Mouse (Mus musculus): ENCODE data around the gene Col25a1. TPM values are rescaled to one million over a fixed set of nuclear protein-coding genes. Genes with fewer than 3 reads are reported as not detected.

Gene Col25a1
- polyA plus RNA-seq, 1 experiment from 2014 or later, result 6.3 TPM

- no peak overlapping the region for H3K9ac ChIP-seq
- WGBS, result 87% methylated on average over 14 of the region's 14 CpGs
- no peak for ATAC-seq (ENCODE audit: low FRiP score)
- H3K4me3 ChIP-seq (replicated peaks; ENCODE audit: low read length), result no peak overlapping the region
- H3K9me3 ChIP-seq (ENCODE audit: control insufficient read depth, low read length), result no peaks in the 10 kb centered on the region
- DNase-seq (ENCODE audit: low spot score), result no peak
- H3K4me1 ChIP-seq (replicated peaks; ENCODE audit: control insufficient read depth, insufficient read depth, low read length), result no peaks in the 10 kb centered on the region
- H3K4me2 ChIP-seq (replicated peaks), result no peak overlapping the region
- no peak overlapping the region for H3K27ac ChIP-seq
- H3K36me3 ChIP-seq (replicated peaks; ENCODE audit: control insufficient read depth, insufficient read depth), result no peaks in the 10 kb centered on the region
- no peaks in the 10 kb centered on the region for H3K27me3 ChIP-seq (ENCODE audit: control insufficient read depth, insufficient read depth, low read length)
Observed at GRCm38 (mm10) chr3:130389261-130389975, 258.1 kb downstream of the Col25a1 start.

GRCm38 (mm10) chr3:130396636-130397035 lies 265.3 kb downstream of the Col25a1 start:
- H3K27ac ChIP-seq, result no peak overlapping the region
- H3K9me3 ChIP-seq (ENCODE audit: control insufficient read depth, low read length), result no peaks in the 10 kb centered on the region
- DNase-seq (ENCODE audit: low spot score) (no peak), ATAC-seq (ENCODE audit: low FRiP score) (no peak)
- H3K4me3 ChIP-seq (replicated peaks; ENCODE audit: low read length), result no peak overlapping the region
- no peak overlapping the region for H3K4me2 ChIP-seq (replicated peaks)
- 0 out of 2 replicates have a peak, but pooled peaks cover 8% of the 10 kb centered on the region for H3K4me1 ChIP-seq (replicated peaks; ENCODE audit: control insufficient read depth, insufficient read depth, low read length)
- no peak overlapping the region for H3K9ac ChIP-seq
- H3K27me3 ChIP-seq (ENCODE audit: control insufficient read depth, insufficient read depth, low read length), result no peaks in the 10 kb centered on the region
- H3K36me3 ChIP-seq (replicated peaks; ENCODE audit: control insufficient read depth, insufficient read depth), result no peaks in the 10 kb centered on the region

DNA sequence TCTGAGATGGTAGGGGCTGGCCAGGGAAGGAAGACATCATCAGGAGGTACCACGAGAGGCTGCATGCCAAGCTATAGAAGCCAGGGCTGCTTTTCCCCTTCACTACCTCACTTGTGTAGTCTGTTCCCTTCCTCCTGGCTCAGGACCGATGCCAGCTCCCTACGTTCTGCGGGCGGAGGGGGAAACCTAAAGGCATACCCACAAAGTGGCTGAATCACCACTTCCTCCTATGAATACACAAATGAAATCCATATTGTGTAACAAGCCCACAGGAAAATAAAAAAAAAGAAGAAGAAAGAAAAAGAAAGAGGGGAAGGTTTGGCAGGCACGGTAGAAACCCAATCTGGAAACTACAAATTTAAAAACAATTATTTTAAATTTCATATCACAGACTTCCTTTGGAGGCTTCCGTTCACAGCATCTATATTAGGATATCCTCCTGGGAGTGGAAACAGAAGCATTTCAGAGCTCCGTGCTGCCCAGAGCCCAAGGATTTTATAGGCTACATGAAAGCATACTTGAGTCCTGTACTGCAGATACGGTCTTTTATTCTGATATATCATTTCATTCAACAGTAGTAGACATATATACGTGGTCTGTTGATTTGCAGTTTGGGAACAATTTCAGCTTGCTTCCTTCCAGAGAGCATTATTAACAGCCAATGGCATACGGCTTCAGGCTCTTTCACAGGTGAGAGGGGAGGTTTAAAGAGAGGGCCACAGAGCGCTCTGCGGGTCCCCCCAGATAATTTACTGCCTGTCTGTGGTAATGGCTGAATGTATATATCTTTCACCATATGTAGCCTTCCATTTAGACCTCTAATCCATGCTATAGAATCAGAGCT lies 269.6 kb downstream of the Col25a1 start:
- DNase-seq (ENCODE audit: low spot score), result no peak
- H3K9me3 ChIP-seq (ENCODE audit: control insufficient read depth, low read length), result no peaks in the 10 kb centered on the region
- no peak overlapping the region for H3K27ac ChIP-seq
- WGBS, result 64% methylated on average over 13 of the region's 13 CpGs
- H3K9ac ChIP-seq, result no peak overlapping the region
- no peak for ATAC-seq (ENCODE audit: low FRiP score)
- no peaks in the 10 kb centered on the region for H3K27me3 ChIP-seq (ENCODE audit: control insufficient read depth, insufficient read depth, low read length)
- H3K4me1 ChIP-seq (replicated peaks; ENCODE audit: control insufficient read depth, insufficient read depth, low read length), result 0 out of 2 replicates have a peak, but pooled peaks cover 13% of the 10 kb centered on the region
- H3K4me3 ChIP-seq (replicated peaks; ENCODE audit: low read length), result no peak overlapping the region
- H3K36me3 ChIP-seq (replicated peaks; ENCODE audit: control insufficient read depth, insufficient read depth), result no peaks in the 10 kb centered on the region
- H3K4me2 ChIP-seq (replicated peaks), result no peak overlapping the region

DNA sequence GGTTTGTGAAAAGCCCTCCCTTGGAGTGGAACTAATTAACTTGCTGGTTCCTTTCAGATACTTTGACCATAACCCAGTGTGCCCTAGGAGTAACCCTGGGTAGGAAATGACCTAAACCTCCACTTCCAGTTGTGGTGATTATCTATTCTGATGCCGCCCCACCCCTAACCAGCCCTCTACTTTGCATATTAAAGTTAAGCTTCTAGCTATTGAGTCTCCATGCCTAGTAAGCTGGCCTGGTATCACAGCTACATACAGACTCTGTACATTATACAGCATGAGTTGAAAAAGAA lies 270.2 kb downstream of the Col25a1 start:
- DNase-seq (ENCODE audit: low spot score) (no peak), ATAC-seq (ENCODE audit: low FRiP score) (no peak)
- Histone ChIP-seq H3K27ac (no peak overlapping the region), H3K4me2 (replicated peaks) (no peak overlapping the region), H3K36me3 (replicated peaks; ENCODE audit: control insufficient read depth, insufficient read depth) (no peaks in the 10 kb centered on the region), H3K4me3 (replicated peaks; ENCODE audit: low read length) (no peak overlapping the region), H3K9me3 (ENCODE audit: control insufficient read depth, low read length) (no peaks in the 10 kb centered on the region), H3K9ac (no peak overlapping the region), H3K4me1 (replicated peaks; ENCODE audit: control insufficient read depth, insufficient read depth, low read length) (0 out of 2 replicates have a peak, but pooled peaks cover 13% of the 10 kb centered on the region), H3K27me3 (ENCODE audit: control insufficient read depth, insufficient read depth, low read length) (no peaks in the 10 kb centered on the region)
- 31% methylated on average over 1 of the region's 1 CpGs for WGBS

DNA sequence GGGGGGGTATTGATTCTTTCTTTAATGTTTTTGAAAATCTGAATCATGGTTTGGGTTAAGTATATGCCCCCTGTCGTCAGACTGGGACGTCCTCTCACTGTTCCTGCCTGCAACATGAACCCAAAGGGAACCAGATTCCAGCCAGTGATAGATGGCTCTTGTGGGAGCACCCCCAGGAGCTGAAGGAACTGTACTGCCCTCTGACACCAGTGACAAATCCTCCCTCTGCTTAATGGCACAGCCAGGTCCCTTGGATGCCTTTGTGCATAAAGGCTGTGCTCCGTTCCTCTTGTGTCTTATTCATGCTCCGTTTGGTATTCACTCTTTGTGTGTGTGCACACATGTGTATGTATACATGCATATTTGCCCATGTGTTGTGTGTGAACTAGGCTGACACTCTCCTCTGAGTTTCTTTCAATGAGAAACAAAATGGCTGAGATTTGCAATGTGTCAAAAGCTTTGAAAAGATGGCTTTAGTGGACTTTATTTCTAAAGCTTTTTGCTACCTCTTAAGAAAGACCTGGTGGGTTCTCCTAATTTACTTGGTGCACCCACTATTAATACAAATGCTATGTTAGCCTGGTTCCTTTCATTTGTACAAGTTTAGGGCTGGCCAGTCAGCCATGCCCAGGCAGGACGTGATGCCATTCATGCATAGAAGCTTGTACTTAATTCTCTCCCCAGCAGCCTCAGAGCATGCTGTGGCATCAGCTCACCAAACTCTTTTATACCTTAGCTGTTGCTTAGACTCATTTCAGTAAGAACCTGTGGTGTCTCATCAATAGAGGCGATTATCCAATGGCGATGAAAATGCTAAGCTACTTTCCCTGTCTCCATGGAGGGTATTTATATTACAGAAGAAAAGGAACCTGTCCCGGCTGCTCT lies 273.5 kb downstream of the Col25a1 start:
- Histone ChIP-seq H3K27me3 (ENCODE audit: control insufficient read depth, insufficient read depth, low read length) (no peaks in the 10 kb centered on the region), H3K9me3 (ENCODE audit: control insufficient read depth, low read length) (no peaks in the 10 kb centered on the region), H3K4me2 (replicated peaks) (no peak overlapping the region), H3K27ac (no peak overlapping the region), H3K4me3 (replicated peaks; ENCODE audit: low read length) (no peak overlapping the region), H3K9ac (no peak overlapping the region), H3K4me1 (replicated peaks; ENCODE audit: control insufficient read depth, insufficient read depth, low read length) (0 out of 2 replicates have a peak, but pooled peaks cover 13% of the 10 kb centered on the region), H3K36me3 (replicated peaks; ENCODE audit: control insufficient read depth, insufficient read depth) (no peaks in the 10 kb centered on the region)
- 37% methylated on average over 8 of the region's 8 CpGs for WGBS
- ATAC-seq (ENCODE audit: low FRiP score) (peak; percentile 46; the same call in 1 of the 2 replicates), DNase-seq (ENCODE audit: low spot score) (no peak)

DNA sequence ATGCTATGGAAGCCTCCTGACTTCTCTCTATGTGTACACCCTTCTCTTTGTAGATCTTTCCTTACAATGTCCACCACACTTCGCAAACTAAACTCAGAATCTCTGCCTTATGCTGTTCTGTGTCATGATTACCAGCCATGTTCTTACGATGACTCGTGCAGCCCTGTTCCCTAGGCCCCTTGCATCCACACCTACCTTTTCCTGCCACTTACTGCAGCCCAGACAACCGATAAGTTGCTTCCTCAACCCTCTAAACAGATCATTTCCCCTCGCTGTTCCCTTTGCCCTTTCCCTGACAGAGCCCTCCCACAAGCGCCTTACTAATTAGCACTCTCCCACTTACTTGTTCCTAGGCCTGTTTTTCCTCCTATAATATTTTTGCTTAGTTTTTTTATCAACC lies 275.9 kb downstream of the Col25a1 start:
- no peaks in the 10 kb centered on the region for H3K27me3 ChIP-seq (ENCODE audit: control insufficient read depth, insufficient read depth, low read length)
- H3K9me3 ChIP-seq (ENCODE audit: control insufficient read depth, low read length), result no peaks in the 10 kb centered on the region
- ATAC-seq (ENCODE audit: low FRiP score), result no peak
- H3K36me3 ChIP-seq (replicated peaks; ENCODE audit: control insufficient read depth, insufficient read depth), result no peaks in the 10 kb centered on the region
- no peak overlapping the region for H3K4me3 ChIP-seq (replicated peaks; ENCODE audit: low read length)
- H3K4me2 ChIP-seq (replicated peaks), result no peak overlapping the region
- WGBS, result 79% methylated on average over 6 of the region's 6 CpGs
- no peak for DNase-seq (ENCODE audit: low spot score)
- no peak overlapping the region for H3K27ac ChIP-seq
- H3K4me1 ChIP-seq (replicated peaks; ENCODE audit: control insufficient read depth, insufficient read depth, low read length), result 0 out of 2 replicates have a peak, but pooled peaks cover 5% of the 10 kb centered on the region
- no peak overlapping the region for H3K9ac ChIP-seq

DNA sequence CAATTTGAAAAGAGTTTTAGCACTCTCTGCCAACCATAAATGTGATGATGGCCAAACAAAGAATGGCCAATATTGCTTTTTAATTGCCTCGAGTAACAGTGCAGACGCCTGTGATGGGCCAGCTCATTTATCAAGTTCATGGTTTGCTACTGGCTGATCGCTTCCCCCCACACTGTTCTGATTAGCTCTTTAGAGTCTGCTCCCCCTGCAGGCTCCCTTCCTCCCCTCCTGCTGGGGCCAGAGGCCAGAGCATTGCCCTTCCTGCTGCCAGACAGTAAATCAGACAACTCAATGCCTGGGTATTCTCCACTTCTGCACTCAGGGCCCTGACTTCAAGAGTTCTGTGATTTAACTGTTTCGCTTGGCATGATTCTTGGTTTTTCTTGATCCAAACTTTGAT lies 281.9 kb downstream of the Col25a1 start:
- no peak overlapping the region for H3K4me2 ChIP-seq (replicated peaks)
- no peak overlapping the region for H3K27ac ChIP-seq
- H3K4me1 ChIP-seq (replicated peaks; ENCODE audit: control insufficient read depth, insufficient read depth, low read length), result 0 out of 2 replicates have a peak, but pooled peaks cover 4% of the 10 kb centered on the region
- no peak overlapping the region for H3K9ac ChIP-seq
- H3K36me3 ChIP-seq (replicated peaks; ENCODE audit: control insufficient read depth, insufficient read depth), result no peaks in the 10 kb centered on the region
- peak; percentile 71; the same call in 1 of the 2 replicates for ATAC-seq (ENCODE audit: low FRiP score)
- no peaks in the 10 kb centered on the region for H3K9me3 ChIP-seq (ENCODE audit: control insufficient read depth, low read length)
- DNase-seq (ENCODE audit: low spot score), result peak; percentile 38
- WGBS, result 37% methylated on average over 4 of the region's 4 CpGs
- H3K4me3 ChIP-seq (replicated peaks; ENCODE audit: low read length), result no peak overlapping the region
- no peaks in the 10 kb centered on the region for H3K27me3 ChIP-seq (ENCODE audit: control insufficient read depth, insufficient read depth, low read length)

GRCm38 (mm10) chr3:130418951-130419350 lies 287.6 kb downstream of the Col25a1 start:
- Histone ChIP-seq H3K4me2 (replicated peaks) (no peak overlapping the region), H3K27ac (no peak overlapping the region), H3K27me3 (ENCODE audit: control insufficient read depth, insufficient read depth, low read length) (no peaks in the 10 kb centered on the region), H3K4me3 (replicated peaks; ENCODE audit: low read length) (no peak overlapping the region), H3K36me3 (replicated peaks; ENCODE audit: control insufficient read depth, insufficient read depth) (no peaks in the 10 kb centered on the region), H3K9ac (no peak overlapping the region), H3K9me3 (ENCODE audit: control insufficient read depth, low read length) (no peaks in the 10 kb centered on the region), H3K4me1 (replicated peaks; ENCODE audit: control insufficient read depth, insufficient read depth, low read length) (no peaks in the 10 kb centered on the region)
- no peak for ATAC-seq (ENCODE audit: low FRiP score)
- WGBS, result 84% methylated on average over 9 of the region's 9 CpGs
- no peak for DNase-seq (ENCODE audit: low spot score)

- ATAC-seq (ENCODE audit: low FRiP score) (no peak), DNase-seq (ENCODE audit: low spot score) (no peak)
- H3K36me3 ChIP-seq (replicated peaks; ENCODE audit: control insufficient read depth, insufficient read depth), result no peaks in the 10 kb centered on the region
- H3K9ac ChIP-seq, result no peak overlapping the region
- H3K4me1 ChIP-seq (replicated peaks; ENCODE audit: control insufficient read depth, insufficient read depth, low read length), result no peaks in the 10 kb centered on the region
- H3K27ac ChIP-seq, result no peak overlapping the region
- H3K4me3 ChIP-seq (replicated peaks; ENCODE audit: low read length), result no peak overlapping the region
- H3K4me2 ChIP-seq (replicated peaks), result no peak overlapping the region
- 89% methylated on average over 4 of the region's 4 CpGs for WGBS
- no peaks in the 10 kb centered on the region for H3K27me3 ChIP-seq (ENCODE audit: control insufficient read depth, insufficient read depth, low read length)
- H3K9me3 ChIP-seq (ENCODE audit: control insufficient read depth, low read length), result no peaks in the 10 kb centered on the region
Observed at GRCm38 (mm10) chr3:130428796-130429195, 297.5 kb downstream of the Col25a1 start.

Data from hindbrain, embryonic 14.5 days (tissue).